Mouse (Mus musculus) kidney, adult 2 months (tissue): ENCODE measurements around the gene Gm4981. TPM values are rescaled to one million over a fixed set of nuclear protein-coding genes. Genes with fewer than 3 reads are reported as not detected.
"Not testable (repeated sequence)": the region's sequence is repeated elsewhere in the genome, so short reads cannot be mapped to it uniquely, and the experiment has no call there.

Source experiments
- DNase-seq: peaks from one replicate; pipeline ENCODE4 v3.0.0; 2021
- H3K27ac ChIP-seq: fragments of 200-500 bp; 2 replicates; pipeline ENCODE4 v1.5.1; 2012; ENCODE audit warnings: low read depth, low read length, control low read depth, inconsistent platforms; ENCODE audit not compliant: insufficient read depth
- H3K27me3 ChIP-seq: fragments of 200-500 bp; replicated peaks from 2 replicates; pipeline ENCODE4 v1.6.1; 2012; ENCODE audit warnings: mild to moderate bottlenecking, moderate library complexity, low read length, inconsistent platforms; ENCODE audit not compliant: control insufficient read depth, insufficient read depth
- H3K36me3 ChIP-seq: fragments of 200-500 bp; 2 replicates; pipeline ENCODE4 v1.6.1; 2012; ENCODE audit warnings: mild to moderate bottlenecking, moderate library complexity, low read length, inconsistent platforms; ENCODE audit not compliant: control insufficient read depth, insufficient read depth
- H3K4me1 ChIP-seq: fragments of 200-500 bp; 2 replicates; pipeline ENCODE4 v1.6.1; 2011; ENCODE audit warnings: low read length; ENCODE audit not compliant: control insufficient read depth, insufficient read depth
- H3K4me3 ChIP-seq: fragments of 200-500 bp; 2 replicates; pipeline ENCODE4 v1.5.1; 2011; ENCODE audit warnings: mild to moderate bottlenecking, low read depth, low read length, control low read depth; ENCODE audit not compliant: insufficient read depth
- WGBS: fragments of 180-500 bp; shearing (Covaris S2); methylation state at CpG from one replicate; pipeline ENCODE4 v1.1.7; 2018; 5-methylcytosine and 5-hydroxymethylcytosine counted together
- polyA plus RNA-seq: library from polyadenylated mRNA; depleted of rRNA; stranded (reverse); fragments of >200 nt; gene quantifications from 2 replicates; pipeline ENCODE4 v1.2.3, GENCODE M21; 2012

The Gm4981 gene
- polyA plus RNA-seq, 1 experiment: not detected

DNA sequence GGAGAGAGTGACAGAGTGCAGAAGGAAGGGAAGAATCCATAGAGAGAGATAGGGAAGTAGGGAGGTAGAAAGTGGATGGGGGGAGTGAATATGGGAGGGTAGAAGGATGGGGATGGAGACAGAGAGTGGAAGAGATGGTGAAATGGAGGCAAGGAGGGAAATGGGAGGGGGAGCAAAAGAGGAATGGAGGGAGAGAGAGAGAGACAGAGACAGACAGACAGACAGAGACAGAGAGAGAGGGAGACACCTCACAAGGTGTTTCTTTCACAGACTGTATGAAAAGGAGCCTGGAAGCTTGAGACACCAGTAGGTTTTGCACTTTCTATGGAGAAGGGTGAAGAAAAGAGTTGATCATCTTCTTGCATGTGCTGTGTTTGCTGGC, 2.8 kb downstream of the Gm4981 start:
- H3K27ac ChIP-seq, H3K36me3 ChIP-seq, H3K4me3 ChIP-seq, H3K4me1 ChIP-seq, H3K27me3 ChIP-seq: not testable (repeated sequence)
- DNase-seq: peak; percentile 30

DNA sequence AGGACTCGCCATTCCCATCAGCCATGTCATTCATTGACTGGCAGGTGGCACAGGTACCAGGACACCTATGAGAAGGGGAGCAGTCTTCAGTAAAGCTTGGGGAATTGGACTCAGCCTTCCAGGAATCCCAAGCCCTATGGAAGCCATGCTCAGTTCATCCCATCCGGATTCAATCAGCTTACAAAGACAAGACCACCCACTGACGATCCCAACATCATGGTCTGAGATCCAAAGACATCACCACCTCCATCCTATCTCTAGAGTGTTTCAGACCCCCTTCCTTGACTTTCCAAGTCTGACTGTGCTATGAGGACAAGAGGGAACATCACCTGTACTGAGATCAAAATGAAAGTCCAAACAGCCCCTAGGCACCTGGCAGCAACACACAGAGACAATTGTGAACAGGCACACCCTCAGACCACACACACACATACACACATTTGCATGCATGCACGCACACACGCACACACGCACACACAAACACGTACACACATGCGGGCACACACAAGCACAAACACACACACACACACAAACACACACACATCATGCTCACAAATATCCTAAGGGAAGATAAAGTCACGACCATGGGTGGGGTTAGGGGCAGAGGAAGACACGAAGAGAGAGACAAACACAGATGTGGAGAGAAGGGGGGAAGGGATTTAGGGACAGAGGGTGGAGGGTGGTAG, 3.3 kb downstream of the Gm4981 start:
- DNase-seq: peak; percentile 56
- not testable (repeated sequence) for H3K4me1 ChIP-seq, H3K36me3 ChIP-seq, H3K27ac ChIP-seq, H3K27me3 ChIP-seq, H3K4me3 ChIP-seq
- WGBS: 74% methylated on average over 10 of the region's 10 CpGs

DNA sequence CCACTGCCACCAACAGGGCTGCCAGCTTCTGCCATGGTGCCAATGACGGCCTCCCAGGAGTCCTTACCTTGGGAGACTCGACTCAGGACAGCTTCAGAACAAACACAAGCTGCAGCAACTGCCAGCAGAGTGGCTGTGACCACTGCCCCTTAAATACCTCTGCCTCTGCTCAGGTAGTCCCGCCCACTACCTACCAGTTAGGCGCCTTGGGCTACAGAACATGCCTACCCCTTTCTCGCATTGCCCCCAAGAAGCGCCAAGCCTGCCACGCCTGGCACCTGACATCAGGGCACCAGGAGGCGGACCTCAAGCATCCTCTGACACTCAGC, 3.9 kb downstream of the Gm4981 start, which contains the start of gene Duxf3:
Gene Duxf3 (minus strand): TSS at position 35 of the 329 bp plus-strand sequence.
- not testable (repeated sequence) for H3K27ac ChIP-seq, H3K27me3 ChIP-seq, H3K4me1 ChIP-seq, H3K36me3 ChIP-seq, H3K4me3 ChIP-seq
- peak; percentile 32 for DNase-seq
- 83% methylated on average over 8 of the region's 8 CpGs for WGBS

DNA sequence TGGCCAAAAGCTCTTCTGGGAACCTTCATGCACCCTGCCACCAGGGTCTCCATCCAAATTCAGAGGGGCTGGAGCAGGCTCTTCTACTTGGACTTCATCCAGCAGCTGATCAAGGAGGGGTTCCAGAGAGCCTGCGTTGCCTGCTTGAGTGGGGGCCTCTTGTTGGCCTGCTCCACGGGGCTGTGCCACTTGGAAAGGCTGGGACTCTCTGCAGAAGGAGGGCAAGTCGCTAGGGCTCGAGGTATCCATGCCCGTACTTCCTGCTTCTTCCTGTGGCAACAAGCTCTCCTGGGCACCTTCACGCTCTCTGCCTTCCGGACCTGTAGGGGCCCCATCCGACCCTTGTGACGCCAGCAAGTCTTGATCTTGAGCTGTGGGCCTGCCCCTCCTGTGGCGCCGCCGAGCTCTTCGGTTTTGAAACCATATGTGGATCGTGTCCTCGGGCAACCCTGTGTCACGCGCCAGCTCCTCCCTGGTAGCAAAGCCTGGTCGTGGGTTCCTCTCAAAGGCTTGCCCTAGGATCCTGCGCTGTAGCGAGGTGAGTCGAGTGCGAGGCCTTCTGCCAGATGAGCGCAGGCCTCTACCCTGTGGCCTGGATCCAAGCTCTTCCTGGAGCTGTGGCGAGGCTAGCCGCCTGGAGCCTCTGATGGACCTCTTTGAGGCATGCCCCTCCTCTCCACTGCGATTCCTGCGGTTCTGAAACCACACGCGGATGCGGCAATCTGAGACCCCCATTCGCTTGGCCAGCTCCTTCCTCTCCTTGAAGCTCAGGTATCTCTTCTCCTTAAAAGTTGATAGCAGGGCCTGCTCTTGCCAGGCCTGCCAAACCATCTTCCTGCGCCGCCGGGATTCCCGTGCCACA, 4.5 kb downstream of the Gm4981 start:
- not testable (repeated sequence) for H3K4me1 ChIP-seq, H3K27me3 ChIP-seq, H3K36me3 ChIP-seq, H3K27ac ChIP-seq, H3K4me3 ChIP-seq
- DNase-seq: peak; percentile 73
- WGBS: 89% methylated on average over 35 of the region's 35 CpGs

GRCm38 (mm10) chr10:58231088-58231487, 5.4 kb downstream of the Gm4981 start:
- H3K27ac ChIP-seq, H3K4me3 ChIP-seq, H3K4me1 ChIP-seq, H3K36me3 ChIP-seq, H3K27me3 ChIP-seq: not testable (repeated sequence)
- 86% methylated on average over 5 of the region's 7 CpGs for WGBS
- peak; percentile 57 for DNase-seq

DNA sequence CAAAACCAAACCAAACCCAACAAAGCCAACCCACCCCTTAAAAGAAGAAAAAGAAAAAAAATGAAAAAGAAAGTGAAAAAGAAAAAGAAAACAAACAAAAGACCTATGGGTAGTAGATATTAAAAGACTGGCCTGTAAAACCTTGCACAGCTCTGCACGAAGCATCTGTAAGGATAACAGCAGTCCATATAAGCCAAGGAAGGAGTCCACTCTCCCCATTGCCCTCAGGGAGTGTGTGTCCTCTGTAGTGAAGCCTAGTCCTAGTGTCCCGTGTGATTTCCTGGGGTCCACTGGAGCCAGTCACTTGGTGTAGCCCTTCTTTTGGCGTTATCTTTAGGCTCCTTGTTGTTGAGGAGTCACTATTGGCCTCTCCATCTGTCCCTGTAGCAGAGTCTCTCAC, 6.5 kb downstream of the Gm4981 start:
- not testable (repeated sequence) for H3K4me3 ChIP-seq, H3K27me3 ChIP-seq, H3K4me1 ChIP-seq, H3K27ac ChIP-seq, H3K36me3 ChIP-seq
- peak; percentile 33 for DNase-seq
- WGBS: 58% methylated on average over 3 of the region's 3 CpGs

DNA sequence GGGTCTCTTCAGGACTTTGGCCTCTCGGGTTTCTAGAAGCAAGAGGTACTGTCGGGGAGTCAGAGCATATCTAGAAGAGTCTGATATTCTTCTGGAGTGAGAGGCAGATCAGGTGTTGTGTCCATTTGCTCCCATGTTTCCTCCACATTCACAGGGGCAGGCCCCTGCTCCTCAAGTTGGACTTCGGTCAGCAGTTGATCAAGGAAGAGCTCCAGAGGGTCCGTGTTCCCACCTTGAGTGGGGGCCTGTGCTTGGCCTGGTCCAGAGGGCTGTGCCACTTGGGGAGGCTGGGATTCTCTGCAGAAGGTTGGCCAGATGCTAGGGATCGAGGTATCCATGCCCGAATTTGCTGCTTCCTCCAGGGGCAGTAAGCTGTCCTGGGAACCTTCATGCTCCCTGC, 8.7 kb downstream of the Gm4981 start:
- DNase-seq: peak; percentile 40
- H3K4me3 ChIP-seq, H3K27me3 ChIP-seq, H3K27ac ChIP-seq, H3K36me3 ChIP-seq, H3K4me1 ChIP-seq: not testable (repeated sequence)
- 81% methylated on average over 2 of the region's 6 CpGs for WGBS

- not testable (repeated sequence) for H3K27me3 ChIP-seq, DNase-seq, H3K36me3 ChIP-seq, H3K4me1 ChIP-seq, H3K27ac ChIP-seq, H3K4me3 ChIP-seq
- 77% methylated on average over 4 of the region's 4 CpGs for WGBS
Observed at GRCm38 (mm10) chr10:58226357-58226756, 10.1 kb downstream of the Gm4981 start.

- 86% methylated on average over 18 of the region's 18 CpGs for WGBS
- H3K36me3 ChIP-seq, H3K4me1 ChIP-seq, H3K4me3 ChIP-seq, H3K27ac ChIP-seq, H3K27me3 ChIP-seq: not testable (repeated sequence)
- DNase-seq: peak; percentile 51
Observed at GRCm38 (mm10) chr10:58224827-58225785, 11.4 kb downstream of the Gm4981 start, which contains the start of gene AW822073. Gene AW822073, minus strand, starts transcription at chr10:58224930.

DNA sequence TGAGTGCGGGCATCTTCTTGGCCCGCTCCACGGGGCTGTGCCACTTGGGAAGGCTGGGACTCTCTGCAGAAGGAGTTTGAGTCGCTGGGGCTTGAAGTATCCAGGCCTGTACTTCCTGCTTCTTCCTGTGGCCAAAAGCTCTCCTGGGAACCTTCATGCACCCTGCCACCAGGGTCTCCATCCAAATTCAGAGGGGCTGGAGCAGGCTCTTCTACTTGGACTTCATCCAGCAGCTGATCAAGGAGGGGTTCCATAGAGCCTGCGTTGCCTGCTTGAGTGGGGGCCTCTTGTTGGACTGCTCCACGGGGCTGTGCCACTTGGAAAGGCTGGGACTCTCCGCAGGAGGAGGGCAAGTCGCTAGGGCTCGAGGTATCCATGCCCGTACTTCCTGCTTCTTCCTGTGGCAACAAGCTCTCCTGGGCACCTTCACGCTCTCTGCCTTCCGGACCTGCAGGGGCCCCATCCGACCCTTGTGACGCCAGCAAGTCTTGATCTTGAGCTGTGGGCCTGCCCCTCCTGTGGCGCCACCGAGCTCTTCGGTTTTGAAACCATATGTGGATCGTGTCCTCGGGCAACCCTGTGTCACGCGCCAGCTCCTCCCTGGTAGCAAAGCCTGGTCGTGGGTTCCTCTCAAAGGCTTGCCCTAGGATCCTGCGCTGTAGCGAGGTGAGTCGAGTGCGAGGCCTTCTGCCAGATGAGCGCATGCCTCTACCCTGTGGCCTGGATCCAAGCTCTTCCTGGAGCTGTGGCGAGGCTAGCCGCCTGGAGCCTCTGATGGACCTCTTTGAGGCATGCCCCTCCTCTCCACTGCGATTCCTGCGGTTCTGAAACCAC, 12.3 kb downstream of the Gm4981 start:
- DNase-seq: peak; percentile 67
- WGBS: 86% methylated on average over 31 of the region's 31 CpGs
- not testable (repeated sequence) for H3K36me3 ChIP-seq, H3K4me1 ChIP-seq, H3K4me3 ChIP-seq, H3K27ac ChIP-seq, H3K27me3 ChIP-seq
